Mouse (Mus musculus) embryo, embryonic 11.5 days (tissue): Measurements from ENCODE around the gene Dlg5.

Experiments used
- DNase-seq: peaks from one replicate; pipeline ENCODE4 v3.0.0-alpha.2; 2012; ENCODE audit warnings: low read depth, low spot score

The Dlg5 gene

GRCm38 (mm10) chr14:24234411-24234810, 11.3 kb downstream of the Dlg5 start:
- DNase-seq, result no peak

- no peak for DNase-seq
These were observed 12.8 kb downstream of the Dlg5 start for GRCm38 (mm10) chr14:24232641-24233633.

- DNase-seq, result no peak
These were observed 17.2 kb downstream of the Dlg5 start for GRCm38 (mm10) chr14:24228549-24228948.

- DNase-seq, result no peak
These were observed 18.7 kb downstream of the Dlg5 start for GRCm38 (mm10) chr14:24227015-24227414.

- DNase-seq, result no peak
These were observed 19.4 kb downstream of the Dlg5 start for GRCm38 (mm10) chr14:24226344-24226743.

- no peak for DNase-seq
These were observed 23.0 kb downstream of the Dlg5 start for GRCm38 (mm10) chr14:24222759-24223158.

GRCm38 (mm10) chr14:24222273-24222672, 23.4 kb downstream of the Dlg5 start:
- DNase-seq, result no peak

GRCm38 (mm10) chr14:24217362-24217722, 28.4 kb downstream of the Dlg5 start:
- no peak for DNase-seq

GRCm38 (mm10) chr14:24216678-24217361, 28.9 kb downstream of the Dlg5 start:
- no peak for DNase-seq

- no peak for DNase-seq
These were observed 29.7 kb downstream of the Dlg5 start for GRCm38 (mm10) chr14:24216064-24216463.

- no peak for DNase-seq
These were observed 31.3 kb downstream of the Dlg5 start for GRCm38 (mm10) chr14:24214436-24214835.

- DNase-seq, result no peak
These were observed 32.4 kb downstream of the Dlg5 start for GRCm38 (mm10) chr14:24213336-24213735.

- DNase-seq, result no peak
These were observed 32.9 kb downstream of the Dlg5 start for GRCm38 (mm10) chr14:24212861-24213260.

GRCm38 (mm10) chr14:24207360-24207752, 38.4 kb downstream of the Dlg5 start:
- no peak for DNase-seq

GRCm38 (mm10) chr14:24206736-24207359, 38.9 kb downstream of the Dlg5 start:
- no peak for DNase-seq

GRCm38 (mm10) chr14:24206314-24206713, 39.4 kb downstream of the Dlg5 start:
- DNase-seq, result no peak

GRCm38 (mm10) chr14:24205281-24205871, 40.3 kb downstream of the Dlg5 start:
- no peak for DNase-seq

- DNase-seq, result no peak
These were observed 42.5 kb downstream of the Dlg5 start for GRCm38 (mm10) chr14:24203210-24203609.

- no peak for DNase-seq
These were observed 44.9 kb downstream of the Dlg5 start for GRCm38 (mm10) chr14:24200771-24201170.

GRCm38 (mm10) chr14:24199732-24200131, 46.0 kb downstream of the Dlg5 start:
- no peak for DNase-seq

- no peak for DNase-seq
These were observed 47.9 kb downstream of the Dlg5 start for GRCm38 (mm10) chr14:24197865-24198264.

GRCm38 (mm10) chr14:24196947-24197346, 48.8 kb downstream of the Dlg5 start:
- no peak for DNase-seq
